Mouse (Mus musculus): ENCODE data around the gene Ankrd65.
"Not testable (repeated sequence)": the region's sequence is repeated elsewhere in the genome, so short reads cannot be mapped to it uniquely, and the experiment has no call there.

Gene Ankrd65

DNA sequence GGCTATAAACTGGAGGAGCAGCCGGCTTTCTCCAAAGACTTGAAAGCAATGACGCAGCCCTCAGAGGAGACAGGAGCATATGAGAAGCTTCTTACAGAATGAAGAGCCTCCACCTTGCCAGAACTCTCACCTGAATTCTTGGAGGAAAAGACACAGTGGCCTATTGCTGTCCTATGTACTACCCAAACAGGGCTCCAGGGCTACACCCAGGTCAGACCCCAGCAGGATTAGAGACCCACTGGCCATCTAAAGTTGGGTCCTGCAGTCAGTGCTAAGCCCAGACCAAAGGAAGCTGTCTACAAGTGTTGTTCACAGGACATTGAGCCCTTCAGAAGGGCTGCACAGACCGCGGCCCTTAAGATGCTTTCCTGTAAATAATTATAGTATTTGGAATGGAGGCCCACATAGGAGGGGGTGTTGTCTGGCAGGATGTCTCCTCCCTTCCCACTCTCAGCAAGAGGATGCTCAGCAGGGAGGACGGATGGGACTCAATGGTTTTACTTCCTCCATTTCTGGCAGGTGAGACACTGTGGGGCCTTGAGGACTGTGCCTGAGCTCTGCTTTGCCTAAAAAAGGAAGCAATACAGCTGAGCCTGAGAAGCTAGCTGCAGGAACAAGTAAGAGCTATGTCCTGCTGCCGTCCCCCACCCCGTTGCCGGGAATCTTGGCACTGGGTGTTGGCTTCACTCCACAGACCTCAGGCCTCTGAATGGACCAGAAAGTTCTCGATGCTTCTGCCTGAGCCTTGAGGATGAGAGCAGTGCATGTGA lies 15.1 kb upstream of the Ankrd65 start:
- DNase-seq (ENCODE audit: low spot score in 2 of 2): peak; percentile 42 to 70

DNA sequence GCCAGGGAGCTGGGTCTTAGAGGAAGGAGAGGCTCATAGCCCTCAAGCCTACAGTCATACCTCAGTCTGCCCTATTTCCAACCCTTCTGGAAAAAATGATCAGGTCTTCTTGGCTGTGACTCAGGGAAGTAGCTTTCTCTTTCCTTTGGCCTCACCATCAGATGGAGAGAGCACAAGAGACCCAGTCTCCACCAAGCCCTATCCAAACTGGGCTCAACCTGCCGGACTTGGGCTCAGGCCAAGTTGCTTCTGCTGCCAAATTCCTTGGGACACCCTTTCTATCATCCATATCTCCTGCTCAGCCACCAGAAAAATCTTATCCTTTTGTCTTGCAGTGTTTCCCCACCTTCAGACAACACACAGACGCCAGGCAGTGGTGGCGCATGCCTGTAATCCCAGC lies 14.4 kb upstream of the Ankrd65 start:
- no peak for DNase-seq (ENCODE audit: low spot score in 2 of 2)

DNA sequence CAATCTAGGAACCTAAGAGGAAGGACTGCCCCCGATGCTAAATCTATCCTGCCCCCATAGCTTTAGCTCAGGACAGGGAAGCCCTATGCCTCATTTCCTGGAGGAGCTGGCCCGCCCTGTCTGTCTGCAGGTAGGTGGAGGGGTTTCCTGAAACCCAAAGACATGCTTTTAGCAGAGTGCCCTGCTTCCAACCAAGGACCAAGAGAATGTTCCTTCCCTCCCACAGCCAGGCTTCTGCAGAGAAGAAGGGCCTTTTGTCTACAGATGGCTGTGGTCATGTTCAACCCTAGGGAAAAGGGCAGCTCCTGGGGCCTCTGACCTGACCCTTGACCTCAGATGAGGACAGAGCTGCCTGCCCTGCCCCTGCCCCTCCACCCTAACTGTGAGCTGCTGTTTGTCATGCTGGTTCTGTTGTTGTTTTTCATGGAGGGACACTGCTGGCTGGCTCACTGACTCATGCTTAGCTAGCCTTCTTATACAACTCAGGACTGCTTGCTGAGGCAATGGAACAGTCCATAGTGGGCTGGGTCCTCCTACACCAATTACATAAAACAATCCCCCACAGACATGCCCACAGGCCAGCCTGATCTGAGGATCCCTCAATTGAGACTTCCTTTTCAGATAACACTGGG lies 13.4 kb upstream of the Ankrd65 start:
- no peak for DNase-seq (ENCODE audit: low spot score in 2 of 2)

DNA sequence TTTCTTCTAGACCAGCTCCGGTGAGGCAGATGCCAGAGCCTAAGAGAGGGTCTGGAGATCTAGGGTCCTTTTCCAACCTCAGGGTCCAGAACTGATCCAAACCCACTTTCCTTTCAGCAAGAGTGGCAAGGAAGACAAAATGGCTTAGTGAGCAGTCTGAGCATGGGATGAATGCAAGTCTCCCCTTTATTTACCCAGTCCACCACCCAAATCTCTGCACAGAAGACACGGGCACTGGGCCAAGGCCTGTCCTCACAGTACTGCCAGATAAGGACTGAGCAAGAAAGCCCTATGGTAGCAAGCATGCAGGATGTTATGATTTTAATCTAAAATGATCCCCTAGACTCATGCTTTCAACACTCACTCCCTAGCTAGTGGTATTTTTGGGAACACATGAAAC lies 12.4 kb upstream of the Ankrd65 start:
- no peak for DNase-seq (ENCODE audit: low spot score in 2 of 2)

DNA sequence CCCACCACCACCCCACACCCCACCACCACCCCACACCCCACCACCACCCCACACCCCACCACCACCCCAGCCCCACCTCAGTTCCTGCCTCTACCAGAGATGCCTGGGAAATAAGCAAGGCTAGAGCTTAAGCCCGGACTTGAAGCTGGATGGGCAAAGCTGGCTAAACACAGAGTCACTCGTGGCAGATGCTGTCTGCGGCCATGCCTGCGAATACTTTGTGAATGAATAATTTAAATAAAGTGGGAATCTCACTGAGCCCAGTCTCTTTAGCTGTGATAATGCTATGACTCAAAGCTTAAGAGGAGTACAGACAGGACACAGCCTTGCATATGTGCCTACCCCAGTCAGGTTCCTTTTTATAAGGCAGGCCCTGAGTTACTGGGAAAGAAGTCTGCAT lies 10.7 kb upstream of the Ankrd65 start:
- DNase-seq (ENCODE audit: low spot score in 2 of 2): no peak

DNA sequence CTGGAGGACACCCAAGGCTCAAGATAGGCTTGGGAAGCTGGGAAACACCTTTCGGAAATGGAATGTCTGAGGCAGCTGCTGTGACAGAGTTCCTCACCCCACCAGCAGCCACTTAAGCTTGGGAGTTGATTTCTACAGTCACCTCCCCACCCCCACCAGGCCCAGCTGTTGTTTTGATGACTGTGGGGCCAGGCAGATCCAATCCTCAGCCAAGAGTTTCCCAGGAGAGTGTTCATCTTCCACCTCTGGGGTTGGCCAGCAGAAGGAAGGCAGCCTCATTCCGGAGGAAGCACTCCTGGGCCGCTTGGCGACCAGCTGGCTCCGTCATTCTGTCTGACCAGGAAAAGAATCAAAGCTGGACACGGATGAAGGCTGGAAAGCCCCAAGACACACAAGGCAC lies 9.3 kb upstream of the Ankrd65 start:
- peak in 1 of 2 experiments; percentile 41 for DNase-seq (ENCODE audit: low spot score in 2 of 2)

DNA sequence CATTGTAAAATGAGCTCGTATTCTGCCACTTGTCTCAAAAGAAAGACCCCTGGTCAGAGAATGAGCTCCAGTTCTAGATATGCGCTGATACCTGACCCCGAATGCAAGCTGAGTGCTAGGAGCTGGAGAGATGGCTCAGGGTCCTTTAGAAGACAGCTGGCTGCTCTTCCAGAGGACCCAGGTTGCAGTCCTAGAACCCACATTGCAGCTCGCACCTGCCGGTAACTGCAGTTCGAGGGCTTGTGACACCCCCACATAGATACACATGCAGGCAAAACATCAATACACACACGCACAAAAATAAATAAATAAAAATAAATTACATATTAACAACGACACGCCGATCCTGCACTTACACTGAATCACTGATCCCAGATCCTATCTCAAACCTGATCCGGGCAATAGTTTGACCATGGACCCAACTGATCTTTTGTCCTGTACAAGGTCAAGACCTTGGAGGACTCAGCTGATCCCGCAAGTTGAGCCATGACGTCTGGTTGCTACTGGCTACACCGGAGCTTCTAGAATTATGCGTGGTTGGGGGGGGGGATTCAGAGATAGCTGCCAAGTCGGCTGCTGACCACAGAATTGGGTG lies 6.7 kb upstream of the Ankrd65 start:
- DNase-seq (ENCODE audit: low spot score in 2 of 2): no peak

DNA sequence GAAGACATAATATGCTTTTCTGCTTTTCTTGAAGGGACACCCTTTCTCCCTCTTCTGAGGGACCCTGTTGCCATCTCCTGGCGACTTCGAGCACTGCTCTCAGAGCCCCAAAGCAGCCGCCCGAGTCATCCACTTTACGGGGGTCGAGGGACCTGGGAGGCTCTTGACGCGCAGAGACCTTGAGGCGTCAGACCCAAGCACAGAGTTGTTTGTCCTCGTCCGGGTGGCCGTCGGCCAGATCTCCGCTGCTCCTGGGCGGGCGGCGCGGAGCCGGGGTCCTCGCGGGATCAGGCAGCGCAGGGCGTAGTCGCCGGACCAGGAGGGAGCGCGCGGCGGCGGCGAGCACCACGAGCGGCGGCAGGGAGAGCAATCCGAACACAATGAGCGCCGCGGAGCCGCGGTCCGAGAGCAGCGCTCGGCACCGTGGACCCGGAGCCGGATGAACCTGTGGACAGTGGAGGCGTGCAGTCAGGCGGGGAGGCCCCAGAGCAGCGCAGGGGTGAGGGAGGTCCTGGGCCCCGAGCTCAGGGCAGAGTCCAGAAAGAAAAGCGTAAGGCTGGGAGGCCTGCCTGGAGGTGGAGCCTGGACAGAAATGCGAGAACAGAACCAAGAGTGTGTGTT lies 6.0 kb upstream of the Ankrd65 start:
- peak; percentile 66 to 75 for DNase-seq (ENCODE audit: low spot score in 2 of 2)

DNA sequence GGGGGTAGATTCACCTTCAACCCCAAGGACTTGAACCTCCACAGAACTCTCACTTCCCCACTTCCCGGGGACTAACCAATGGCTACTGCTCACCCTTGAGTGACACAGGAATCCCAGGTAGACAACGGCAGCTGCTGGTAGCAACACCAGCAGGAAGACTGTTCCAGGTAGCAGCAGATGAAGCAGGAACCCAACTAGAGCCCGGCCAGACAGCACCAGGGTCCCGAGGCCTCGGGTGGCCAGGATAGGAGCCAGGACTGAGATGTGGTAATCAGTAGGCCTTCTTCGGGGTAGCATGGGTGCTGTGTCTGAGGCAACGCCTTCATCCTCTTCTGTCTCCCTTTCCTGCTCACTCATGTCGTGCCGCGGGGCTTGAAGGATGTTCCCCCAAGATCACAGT lies 5.0 kb upstream of the Ankrd65 start:
- DNase-seq (ENCODE audit: low spot score in 2 of 2): no peak

DNA sequence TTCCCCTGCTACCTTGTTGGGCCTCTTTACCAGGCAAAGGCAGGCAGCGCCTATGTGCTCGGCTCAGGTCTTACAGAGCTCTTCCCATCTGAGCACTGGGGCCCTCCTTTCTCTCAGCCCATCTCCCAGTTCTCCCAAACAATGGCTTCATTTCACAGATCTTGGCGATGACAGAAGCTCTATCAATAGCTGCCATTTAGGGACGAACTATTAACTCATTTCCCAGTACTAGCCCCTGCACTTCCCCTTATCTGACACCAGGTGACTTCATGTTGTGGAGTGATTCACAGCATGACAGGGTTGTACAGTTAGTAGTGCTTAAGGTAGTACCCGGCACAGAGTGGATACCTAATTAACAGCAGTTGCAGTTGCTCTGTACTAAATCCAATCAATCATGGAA lies 4.4 kb upstream of the Ankrd65 start, which contains the start of gene Tmem88b:
Gene Tmem88b (minus strand): TSS at position 56 of the 400 bp plus-strand sequence.
- no peak for DNase-seq (ENCODE audit: low spot score in 2 of 2)

DNA sequence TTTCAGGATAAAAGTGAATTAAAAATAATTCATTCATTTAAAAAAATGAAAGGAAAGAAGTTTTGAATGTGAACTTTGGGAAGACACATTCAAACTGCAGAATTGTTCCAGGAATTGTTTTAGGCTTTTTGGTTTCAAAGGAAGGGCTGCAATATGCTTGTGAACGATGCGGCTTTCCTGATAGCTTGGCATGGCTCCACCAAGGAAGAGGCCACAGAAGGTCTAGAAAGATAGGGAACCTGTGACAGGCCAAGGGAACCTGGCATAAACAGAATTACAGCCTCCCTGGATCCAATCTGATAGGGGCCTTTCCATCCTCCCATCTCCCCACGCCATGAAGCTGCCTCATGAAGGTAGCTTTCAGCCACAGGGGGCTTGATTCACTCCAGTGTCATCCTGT lies 1.9 kb upstream of the Ankrd65 start:
- DNase-seq (ENCODE audit: low spot score in 2 of 2): no peak

DNA sequence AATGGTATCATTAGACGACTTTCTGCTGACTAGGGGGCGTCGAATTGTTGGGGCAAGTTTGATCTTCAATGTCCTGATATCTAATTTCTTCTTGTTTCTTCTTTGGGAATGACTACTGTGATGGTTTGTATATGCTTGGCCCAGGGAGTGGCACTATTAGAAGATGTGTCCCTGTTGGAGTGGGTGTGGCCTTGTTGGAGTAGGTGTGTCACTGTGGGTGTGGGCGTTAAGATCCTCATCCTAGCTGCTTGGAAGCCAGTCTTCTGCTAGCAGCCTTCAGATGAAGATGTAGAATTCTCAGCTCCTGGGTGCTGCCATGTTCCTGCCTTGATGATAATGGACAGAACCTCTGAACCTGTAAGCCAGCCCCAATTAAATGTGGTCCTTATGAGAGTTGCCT lies 1.4 kb upstream of the Ankrd65 start:
- DNase-seq (ENCODE audit: low spot score in 2 of 2): not testable (repeated sequence)

DNA sequence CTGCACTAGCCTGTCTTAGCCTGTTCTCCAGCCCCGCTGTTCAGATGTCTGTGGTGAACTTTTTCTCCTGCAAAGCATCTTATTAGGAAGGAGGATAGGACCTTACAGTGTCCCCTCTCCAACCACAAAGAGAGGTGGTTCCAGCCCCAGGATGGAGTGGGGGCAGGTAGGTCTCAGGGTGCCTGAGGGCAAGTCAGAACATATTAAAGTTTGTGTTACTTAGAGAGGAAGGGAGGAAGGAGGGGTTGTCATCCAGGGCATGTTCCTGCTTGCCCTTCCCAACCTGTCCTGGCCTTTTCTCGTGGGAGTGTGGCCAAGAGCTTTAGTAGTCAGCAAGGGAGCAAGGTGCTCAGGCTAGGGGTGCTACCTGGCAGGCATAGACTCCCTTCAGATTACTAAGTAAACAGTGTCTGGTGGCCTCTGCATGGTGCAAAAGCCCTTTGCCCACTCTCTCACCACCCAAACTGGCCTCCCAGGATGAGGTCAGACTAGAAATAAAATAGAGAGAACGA lies 467 bp downstream of the Ankrd65 start:
- no peak for DNase-seq (ENCODE audit: low spot score in 2 of 2)

DNA sequence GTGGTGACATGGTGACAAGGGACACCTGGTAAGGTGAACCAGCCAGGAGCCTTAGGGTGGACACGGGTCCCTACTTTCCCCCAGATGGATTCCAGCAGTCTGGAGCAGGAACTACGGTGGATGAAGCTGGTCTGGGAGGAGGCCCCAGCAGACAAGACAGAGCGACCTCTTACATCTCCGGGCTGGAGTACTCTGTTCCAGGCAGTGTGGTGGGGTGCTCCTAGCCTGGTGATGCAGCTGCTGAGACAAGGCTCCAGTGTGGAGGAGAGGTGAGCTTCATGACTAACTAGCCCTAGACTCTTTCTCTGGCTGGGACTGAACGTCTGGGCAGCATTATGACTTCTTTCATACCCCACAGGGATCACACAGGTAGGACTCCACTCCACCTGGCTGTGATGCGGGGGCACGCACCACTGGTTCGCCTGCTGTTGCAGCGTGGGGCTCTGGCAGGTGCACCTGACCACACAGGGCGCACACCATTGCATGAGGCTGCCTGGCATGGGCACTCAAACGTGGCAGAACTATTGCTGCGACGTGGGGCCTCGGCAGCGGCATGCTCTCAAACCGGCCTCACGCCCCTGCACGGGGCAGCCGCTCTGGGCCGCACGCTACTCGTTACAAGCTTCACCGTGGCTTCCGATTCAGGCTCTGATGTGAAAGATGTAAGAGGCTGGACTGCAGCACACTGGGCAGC lies 1.1 kb downstream of the Ankrd65 start:
- DNase-seq (ENCODE audit: low spot score in 2 of 2): no peak

DNA sequence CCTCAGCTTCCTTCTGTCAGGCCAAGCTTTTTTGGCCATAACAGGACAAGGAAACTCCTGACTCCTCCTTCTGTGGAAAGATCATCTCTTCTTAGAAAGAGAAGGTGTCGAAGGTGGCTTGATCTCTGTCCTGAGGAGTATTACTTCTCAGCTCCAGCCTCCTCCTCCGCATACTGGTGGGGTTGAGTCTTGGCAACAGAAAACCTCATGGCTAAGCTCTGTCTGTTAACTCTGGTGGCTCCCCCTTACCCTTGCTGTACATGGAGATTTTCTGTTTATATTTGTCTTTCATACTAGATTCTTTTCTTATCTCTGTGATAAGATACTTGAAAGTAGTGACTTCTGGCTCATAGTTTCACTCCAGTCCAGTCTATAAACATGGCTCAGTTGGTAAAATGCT lies 3.5 kb downstream of the Ankrd65 start:
- no peak for DNase-seq (ENCODE audit: low spot score in 2 of 2)

DNA sequence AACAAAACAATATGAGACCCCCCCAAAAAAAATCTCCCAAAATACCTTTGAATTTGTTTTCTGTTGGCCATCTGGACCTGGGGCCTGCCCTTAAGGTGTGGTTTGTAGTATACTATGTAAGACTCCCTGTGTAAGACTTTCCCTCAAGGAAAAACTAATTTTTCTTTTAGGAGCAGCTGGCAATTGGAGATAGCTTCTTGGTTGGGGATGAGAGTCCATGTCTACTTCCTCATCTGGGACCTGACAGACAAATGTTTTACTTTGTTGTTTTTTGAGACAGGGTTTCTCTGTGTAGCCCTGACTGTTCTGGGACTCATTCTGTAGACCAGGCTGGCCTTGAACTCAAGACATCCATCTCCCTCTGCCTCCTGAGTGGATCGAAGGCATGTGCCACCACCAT lies 11.8 kb downstream of the Ankrd65 start:
- no peak for DNase-seq (ENCODE audit: low spot score in 2 of 2)

DNA sequence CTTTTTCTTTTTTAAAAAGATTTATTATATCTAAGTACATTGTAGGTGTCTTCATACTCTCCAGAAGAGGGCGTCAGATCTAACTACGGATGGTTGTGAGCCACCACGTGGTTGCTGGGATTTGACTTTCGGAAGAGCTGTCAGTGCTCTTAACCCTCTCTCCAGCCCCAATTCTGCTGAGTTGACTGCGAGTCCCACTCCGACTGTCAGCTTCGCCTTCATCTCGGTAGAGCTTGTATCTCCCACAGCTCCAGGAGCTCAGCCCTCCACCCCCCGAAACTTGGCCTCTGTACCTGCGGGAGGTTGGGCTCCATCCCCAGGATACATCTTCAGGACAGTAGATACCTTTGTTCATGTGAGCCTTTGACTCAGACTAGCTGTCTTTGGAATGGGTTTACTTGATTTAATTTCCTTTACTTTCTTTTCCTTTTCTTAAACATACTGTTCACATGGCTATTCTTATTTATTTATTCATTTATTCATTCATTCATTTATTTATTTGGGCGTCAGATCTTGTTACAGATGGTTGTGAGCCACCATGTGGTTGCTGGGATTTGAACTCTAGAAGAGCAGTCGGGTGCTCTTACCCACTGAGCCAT lies 12.6 kb downstream of the Ankrd65 start, which contains the start of gene Mrpl20:
Gene Mrpl20 (plus strand): TSS at position 138 of the 599 bp plus-strand sequence.
- DNase-seq (ENCODE audit: low spot score in 2 of 2): no peak

DNA sequence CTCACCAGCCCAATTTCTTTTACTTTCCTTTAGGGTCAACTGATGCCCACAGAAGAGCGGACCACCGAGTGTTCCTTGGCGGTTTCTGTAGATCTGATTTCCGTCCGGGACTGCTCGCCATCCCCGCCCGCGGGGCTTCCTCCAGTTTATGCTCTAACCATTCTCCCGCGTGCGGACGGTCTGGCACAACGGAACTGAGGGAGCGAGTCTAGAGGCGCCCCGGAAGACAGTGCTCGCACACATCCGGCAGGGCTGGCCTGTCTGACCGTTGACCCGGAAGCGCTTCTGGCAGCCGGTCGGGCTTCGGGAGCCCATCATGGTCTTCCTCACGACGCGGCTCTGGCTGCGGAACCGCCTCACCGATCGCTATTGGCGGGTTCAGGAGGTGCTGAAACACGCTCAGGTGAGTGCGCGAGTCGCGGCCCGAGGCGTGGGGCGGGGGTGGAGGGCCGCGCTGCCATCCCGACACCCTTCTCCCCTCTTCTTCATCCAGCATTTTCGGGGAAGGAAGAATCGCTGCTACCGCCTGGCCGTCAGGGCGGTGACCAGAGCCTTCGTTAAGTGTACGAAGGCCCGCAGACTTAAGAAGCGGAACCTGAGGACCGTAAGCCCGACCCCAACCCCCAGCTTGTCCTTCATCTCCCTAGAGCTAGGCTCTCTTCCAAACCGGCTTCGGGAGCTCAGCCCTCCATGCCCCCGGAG lies 13.3 kb downstream of the Ankrd65 start:
- DNase-seq (ENCODE audit: low spot score in 2 of 2): peak; percentile 91 to 97

DNA sequence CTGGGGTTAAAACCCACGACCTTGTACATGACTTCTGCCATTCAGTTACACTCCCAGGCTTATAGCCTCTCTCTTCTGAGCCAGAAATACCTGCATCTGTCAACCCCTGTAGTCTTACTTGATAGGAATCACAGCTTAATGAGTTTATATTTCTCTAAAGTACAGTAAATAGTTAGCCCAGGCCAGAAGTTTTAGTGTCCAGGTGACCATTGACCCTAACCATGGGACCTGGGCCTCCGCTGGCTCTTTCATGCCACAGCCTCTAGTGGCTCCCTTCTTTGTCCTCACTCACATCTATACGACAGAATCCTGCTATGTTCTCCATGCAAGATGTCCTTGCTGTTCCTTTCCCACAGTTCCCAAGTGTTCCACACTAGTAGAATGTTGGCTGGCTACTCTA lies 17.6 kb downstream of the Ankrd65 start:
- no peak for DNase-seq (ENCODE audit: low spot score in 2 of 2)

DNA sequence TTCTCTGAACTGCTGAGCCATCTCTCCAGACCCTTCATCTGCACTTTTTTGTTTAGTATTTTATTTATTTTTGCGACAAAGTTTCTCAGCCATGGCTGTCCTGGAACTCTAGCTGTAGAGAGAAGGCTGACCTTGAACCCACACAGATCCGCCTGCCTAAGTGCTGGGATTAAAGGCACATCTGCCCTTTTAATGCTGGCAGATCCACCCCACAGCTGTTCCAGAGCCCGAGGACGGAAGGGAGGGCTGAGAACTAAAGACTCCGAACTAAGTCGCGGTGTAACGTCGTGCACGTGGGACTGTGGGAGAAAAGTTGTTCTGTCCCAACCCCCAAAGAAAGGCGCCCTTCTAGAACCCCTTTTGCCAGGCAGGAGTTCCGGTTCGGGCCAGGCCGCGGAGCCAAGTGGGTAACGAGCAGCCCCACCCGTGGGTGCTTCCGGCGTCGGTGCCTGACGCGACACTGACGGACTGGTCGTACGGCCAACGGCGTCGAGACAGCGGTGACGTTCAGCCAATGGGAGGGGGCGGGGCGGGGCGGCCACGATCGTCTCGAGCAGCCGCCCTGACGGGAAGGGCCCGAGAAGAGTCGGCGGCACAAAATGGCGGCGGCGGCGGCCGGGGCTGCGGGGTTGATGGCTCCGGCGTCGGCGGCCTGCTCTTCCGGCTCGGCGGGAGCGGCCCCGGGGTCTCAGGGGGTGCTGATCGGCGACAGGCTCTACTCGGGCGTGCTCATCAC lies 21.9 kb downstream of the Ankrd65 start, which contains the start of gene Ccnl2:
Gene Ccnl2 (plus strand): TSS at position 561 of the 736 bp plus-strand sequence.
- DNase-seq (ENCODE audit: low spot score in 2 of 2): peak; percentile 89 to 90

Measured in frontal cortex, postnatal 14 days (tissue).